Mouse (Mus musculus): Measurements from ENCODE around the gene Gm19402. TPM values are rescaled to one million over a fixed set of nuclear protein-coding genes. Genes with fewer than 3 reads are reported as not detected.

Gm19402 gene
- total RNA-seq, 2 experiments from 2014 or later = not detected

DNA sequence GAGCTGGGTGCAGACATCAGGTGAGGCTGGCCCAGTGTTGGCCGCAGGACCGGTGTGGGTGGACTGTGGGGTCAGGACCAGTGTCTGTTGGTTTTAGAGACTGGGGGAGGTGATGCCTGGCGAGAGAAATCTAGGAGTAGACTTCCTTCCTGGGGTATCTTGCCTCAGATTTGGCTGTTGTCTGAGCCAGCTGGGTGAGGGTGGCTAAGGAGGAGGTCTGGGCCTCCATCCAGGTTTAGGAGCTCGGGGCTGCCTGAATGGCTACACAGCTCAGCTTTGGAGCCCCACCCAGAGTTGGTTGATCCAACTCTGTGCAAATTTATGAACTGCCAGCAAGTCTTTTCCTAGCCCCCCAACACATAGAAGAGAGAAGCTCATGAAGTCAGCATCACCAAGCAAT, 23.2 kb downstream of the Gm19402 start:
- no peak for DNase-seq (ENCODE audit: low spot score in 2 of 2)

DNA sequence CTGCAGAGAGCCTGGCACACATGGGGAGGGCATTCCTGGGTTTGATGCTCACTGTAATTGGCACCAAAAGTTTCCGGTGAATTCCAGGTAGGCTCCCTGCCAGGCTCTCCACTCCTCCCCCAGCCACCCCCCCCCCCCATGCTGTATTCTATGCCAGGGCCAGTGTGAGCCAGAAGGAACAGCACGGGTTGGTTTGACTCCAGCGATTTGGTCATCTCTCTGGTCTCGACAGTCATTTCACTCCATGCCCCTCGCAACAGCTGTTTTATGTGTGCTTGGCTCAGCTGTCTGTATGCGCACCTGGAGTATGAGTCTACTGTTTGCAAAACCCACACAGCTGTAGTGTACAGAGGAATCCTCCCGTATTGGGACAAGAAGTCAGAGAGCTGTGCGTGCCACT, 24.2 kb downstream of the Gm19402 start:
- no peak for DNase-seq (ENCODE audit: low spot score in 2 of 2)

DNA sequence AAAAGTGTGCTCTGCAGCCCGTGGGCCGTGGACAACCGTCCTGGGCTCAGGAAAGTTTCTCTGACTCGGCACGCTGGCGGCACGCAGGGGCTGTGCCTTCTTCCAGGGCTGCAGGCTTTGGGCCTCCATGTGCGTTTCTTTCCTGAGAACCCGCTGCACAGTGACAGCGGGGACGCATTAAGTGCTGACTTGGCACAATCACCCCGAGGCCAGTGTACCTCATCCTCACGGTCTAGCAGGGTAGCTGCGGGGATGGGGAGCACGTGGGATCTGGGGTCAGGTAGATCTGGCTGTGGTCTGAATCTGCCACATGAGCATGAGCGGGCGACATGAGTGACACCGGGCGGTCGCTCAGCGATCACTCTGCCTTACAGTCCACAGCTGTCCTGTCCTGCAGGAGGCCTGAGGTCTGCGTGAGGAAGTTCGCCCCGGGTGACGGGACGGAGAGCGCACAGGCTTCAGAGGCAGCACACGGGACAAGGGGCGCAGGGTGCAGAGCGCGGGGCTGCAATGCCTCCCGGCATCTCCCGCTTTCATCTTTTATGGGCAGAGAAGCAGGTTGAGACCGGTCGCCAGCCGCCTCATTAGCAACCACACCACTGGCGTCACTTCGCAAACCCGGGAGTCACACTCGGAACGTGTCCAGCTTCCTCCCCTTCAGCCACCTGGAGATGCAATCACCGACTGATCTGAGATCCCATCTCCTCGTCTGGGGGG, 26.4 kb downstream of the Gm19402 start:
- no peak for DNase-seq (ENCODE audit: low spot score in 2 of 2)

DNA sequence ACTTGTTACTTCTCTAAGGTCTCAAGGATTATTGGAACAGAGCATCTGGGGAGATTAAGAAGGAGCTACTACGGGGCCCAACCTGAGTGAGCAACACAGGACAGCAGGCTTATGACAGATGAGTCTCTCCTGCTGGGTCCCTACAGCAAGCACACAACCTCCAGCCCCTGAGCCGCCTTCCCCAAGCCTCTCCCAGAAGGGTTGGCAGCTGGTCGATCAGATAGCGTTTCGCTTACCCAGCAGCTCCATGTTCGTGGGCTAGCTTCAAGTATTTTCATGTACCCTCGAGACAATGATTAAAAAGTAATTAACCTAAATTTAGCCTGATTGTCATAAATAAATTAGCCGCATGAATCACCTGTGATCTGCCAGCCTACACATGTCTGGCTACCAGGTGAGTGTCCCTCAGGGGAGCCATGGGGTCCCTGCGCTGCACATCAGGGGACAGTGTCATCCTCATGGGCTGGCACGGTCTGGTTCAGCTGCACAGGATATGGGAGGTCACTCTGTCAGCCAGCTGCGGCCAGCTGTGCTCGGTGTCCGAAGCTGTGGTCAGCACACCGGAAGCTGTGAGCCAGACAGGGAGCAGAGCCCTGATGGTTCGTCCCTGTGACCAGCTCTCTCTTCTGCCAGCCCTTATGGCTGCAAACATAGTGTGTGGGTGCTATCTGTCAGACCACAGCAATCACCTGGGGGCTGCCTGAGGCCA, 32.1 kb downstream of the Gm19402 start:
- DNase-seq (ENCODE audit: low spot score in 2 of 2) = no peak

DNA sequence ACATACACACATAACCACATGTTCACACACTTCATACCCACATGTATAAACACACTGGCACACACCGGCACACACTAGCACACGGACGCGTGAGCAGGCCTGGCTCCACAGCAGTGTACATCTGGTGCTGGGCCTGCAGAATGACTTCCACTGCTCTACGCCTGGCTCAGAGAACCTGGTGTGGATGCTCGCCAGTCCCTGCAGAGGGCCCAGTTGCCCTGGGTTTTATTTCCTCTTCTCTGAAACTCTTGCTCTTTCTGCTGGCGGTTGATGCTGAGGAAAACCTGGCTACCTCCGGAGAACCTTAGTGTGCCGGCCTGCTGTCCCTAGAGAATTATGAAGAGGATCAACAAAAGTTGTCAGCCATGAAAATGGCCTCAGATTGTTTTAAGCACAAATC, 38.5 kb downstream of the Gm19402 start:
- no peak for DNase-seq (ENCODE audit: low spot score in 2 of 2)

DNA sequence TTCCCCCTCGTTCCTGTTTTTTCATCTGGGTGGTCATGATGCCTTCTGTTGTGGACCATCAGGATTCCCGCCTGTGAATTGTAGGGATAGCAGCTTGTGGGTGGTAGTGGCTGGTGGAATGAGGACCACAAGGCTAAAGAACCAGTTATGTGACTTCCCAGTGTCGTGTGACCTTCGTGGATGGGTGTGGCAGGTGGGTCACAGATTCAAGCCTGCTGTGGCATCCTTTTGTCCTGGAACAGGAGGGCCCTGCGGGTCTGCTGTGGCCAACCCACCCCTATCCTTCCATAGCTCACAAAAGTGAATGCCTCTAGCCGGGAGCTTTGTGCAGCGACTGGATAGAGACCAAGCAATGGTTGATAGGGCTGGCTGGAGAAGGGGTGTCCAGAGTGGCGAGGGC, 42.7 kb downstream of the Gm19402 start:
- no peak for DNase-seq (ENCODE audit: low spot score in 2 of 2)

DNA sequence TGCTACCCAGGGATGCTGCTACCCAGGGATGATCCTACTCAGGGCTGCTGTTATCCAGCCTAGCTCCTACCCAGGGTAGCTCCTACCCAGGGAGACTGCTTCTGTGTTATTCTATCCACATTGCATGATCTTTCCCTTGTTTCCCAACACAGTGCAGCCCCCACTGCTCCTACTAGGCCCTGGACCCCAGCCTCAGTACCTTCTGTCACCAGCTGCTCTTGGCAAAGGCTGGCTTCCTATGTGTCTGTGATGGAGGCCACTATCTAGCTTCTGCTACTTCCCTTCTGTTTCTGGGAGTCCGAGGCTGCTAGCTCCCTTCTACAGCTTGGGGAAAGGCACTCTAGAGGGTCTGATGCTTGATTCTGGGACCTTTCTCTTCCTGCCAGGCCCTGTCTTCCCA, 43.1 kb downstream of the Gm19402 start:
- DNase-seq (ENCODE audit: low spot score in 2 of 2) = no peak

DNA sequence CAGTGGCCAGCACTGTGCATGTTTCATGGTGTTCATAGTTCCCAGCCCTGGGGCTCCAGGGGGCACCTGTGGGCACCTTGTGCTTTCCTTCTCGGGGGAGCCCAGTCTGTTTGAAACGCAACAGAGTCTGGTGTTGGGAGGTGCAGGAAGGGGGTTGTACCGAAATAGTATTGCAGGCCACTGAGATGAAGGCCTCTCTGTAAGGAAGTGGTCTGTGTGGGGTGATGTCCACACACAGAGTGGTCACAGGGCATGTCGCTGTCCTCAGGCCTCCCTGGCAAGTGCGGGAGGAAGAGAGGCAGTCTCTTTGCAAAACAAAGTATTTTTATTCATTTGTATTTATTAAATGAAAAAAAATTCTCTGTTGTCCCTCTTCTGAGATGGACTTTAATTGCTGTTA, 45.0 kb downstream of the Gm19402 start:
- DNase-seq (ENCODE audit: low spot score in 2 of 2) = no peak

DNA sequence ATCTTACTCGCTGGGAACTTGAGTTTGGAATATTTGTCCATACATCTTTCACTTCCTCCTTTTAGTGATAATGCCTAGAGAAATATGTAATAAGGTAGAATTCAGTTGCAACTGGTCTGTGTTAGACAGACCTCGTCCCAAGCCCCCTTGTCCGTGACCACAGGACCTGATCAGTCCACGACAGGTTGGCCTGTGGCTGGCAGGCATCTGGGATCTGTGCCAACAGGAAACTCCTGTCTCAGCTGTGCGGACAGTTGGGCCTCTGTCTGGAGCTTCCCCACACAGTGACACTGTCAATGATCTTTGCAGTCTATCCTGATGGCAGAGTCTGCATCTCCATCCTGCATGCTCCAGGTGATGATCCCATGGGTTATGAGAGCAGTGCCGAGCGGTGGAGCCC, 47.4 kb downstream of the Gm19402 start:
- no peak for DNase-seq (ENCODE audit: low spot score in 2 of 2)

Small RNAs within 50 kb of the gene (microRNA-seq; reads per million reads assigned to microRNA genes)
- 10.6 to 36.0 reads per million in 2 experiments for gene Mir1930

Other genes starting within 250 kb of the Gm19402 start
- 10 to 100 TPM; 36.5 to 39.7 TPM for gene Fam207a, start 175.0 kb downstream of the Gm19402 start, total RNA-seq (2021)
- 1 to 10 TPM; 3.5 to 3.8 TPM for gene Itgb2, start 160.5 kb downstream of the Gm19402 start, total RNA-seq (2021)
- 10 to 100 TPM; 71.6 to 82.0 TPM for gene Pttg1ip, start 109.0 kb downstream of the Gm19402 start, total RNA-seq (2021)
- gene Sumo3, start 84.7 kb downstream of the Gm19402 start, total RNA-seq (2021) = 100 to 1,000 TPM; 129 to 156 TPM
- gene Gm49325, start 84.6 kb downstream of the Gm19402 start, total RNA-seq (2021) = 10 to 100 TPM; 17.9 to 34.8 TPM
- gene Ube2g2, start 68.5 kb downstream of the Gm19402 start, total RNA-seq (2021) = 10 to 100 TPM; 46.6 to 54.3 TPM
- gene Tspear, start 4.2 kb downstream of the Gm19402 start, total RNA-seq (2021) = not detected
- not detected for gene Gm9508, start 6.5 kb upstream of the Gm19402 start, total RNA-seq (2021)
- gene Gm10272, start 15.9 kb upstream of the Gm19402 start, total RNA-seq (2021) = not detected
- not detected for gene Gm10024, start 20.7 kb upstream of the Gm19402 start, total RNA-seq (2021)
- not detected for gene Gm10142, start 25.1 kb upstream of the Gm19402 start, total RNA-seq (2021)
- not detected for gene Krtap12-1, start 29.8 kb upstream of the Gm19402 start, total RNA-seq (2021)
- not detected for gene Gm10100, start 35.7 kb upstream of the Gm19402 start, total RNA-seq (2021)
- gene Gm18596, start 51.9 kb upstream of the Gm19402 start, total RNA-seq (2021) = not detected
- not detected for gene Gm9736, start 60.6 kb upstream of the Gm19402 start, total RNA-seq (2021)
- gene Gm3233, start 68.9 kb upstream of the Gm19402 start, total RNA-seq (2021) = not detected
- gene Gm3238, start 80.6 kb upstream of the Gm19402 start, total RNA-seq (2021) = not detected
- not detected for gene Gm7138, start 86.2 kb upstream of the Gm19402 start, total RNA-seq (2021)
- not detected for gene Gm3250, start 91.8 kb upstream of the Gm19402 start, total RNA-seq (2021)
- not detected for gene Gm7137, start 97.4 kb upstream of the Gm19402 start, total RNA-seq (2021)
- not detected for gene Gm9639, start 104.3 kb upstream of the Gm19402 start, total RNA-seq (2021)
- gene Gm19668, start 108.4 kb upstream of the Gm19402 start, total RNA-seq (2021) = not detected
- not detected for gene Gm9507, start 121.1 kb upstream of the Gm19402 start, total RNA-seq (2021)
- gene Gm2696, start 123.9 kb upstream of the Gm19402 start, total RNA-seq (2021) = not detected
- gene Krtap10-4, start 136.3 kb upstream of the Gm19402 start, total RNA-seq (2021) = not detected
- gene Krtap10-10, start 145.2 kb upstream of the Gm19402 start, total RNA-seq (2021) = not detected
- gene Gm36176, start 156.0 kb upstream of the Gm19402 start, total RNA-seq (2021) = not detected
- not detected for gene Gm10318, start 162.1 kb upstream of the Gm19402 start, total RNA-seq (2021)
- gene Gm3285, start 171.2 kb upstream of the Gm19402 start, total RNA-seq (2021) = not detected
- gene Lrrc3, start 211.8 kb upstream of the Gm19402 start, total RNA-seq (2021) = 10 to 100 TPM; 19.2 to 20.6 TPM